8 mouse cellular contexts compared by ENCODE assay signal in genomic region chr3:102023829-102024228, GRCm38 (mm10). TPM values are rescaled to one million over a fixed set of nuclear protein-coding genes. Genes with fewer than 3 reads are reported as not detected.
DNase-seq lines count a peak whose midpoint lies in the region; ATAC-seq lines count a peak whose summit lies in the region.

No protein-coding gene starts in this region.

- H3K9me3 ChIP-seq in lung, embryonic 16.5 days (ENCODE audit: control insufficient read depth, low read length): no peaks in the 10 kb centered on the region
- H3K9me3 ChIP-seq in forebrain, embryonic 13.5 days (replicated peaks): no peaks in the 10 kb centered on the region
- no peaks in the 10 kb centered on the region for H3K9me3 ChIP-seq in liver, embryonic 12.5 days (replicated peaks)
- H3K9me3 ChIP-seq in stomach, embryonic 16.5 days (replicated peaks; ENCODE audit: control insufficient read depth, low read length): no peaks in the 10 kb centered on the region

- no peak for ATAC-seq in lung, embryonic 16.5 days (ENCODE audit: low read depth)
- no peak for ATAC-seq in forebrain, embryonic 13.5 days
- no peak for ATAC-seq in liver, embryonic 12.5 days
- ATAC-seq in stomach, embryonic 16.5 days (ENCODE audit: insufficient read depth, low FRiP score): no peak

- WGBS in lung, embryonic 16.5 days: 12% methylated on average over 5 of the region's 5 CpGs
- 2% methylated on average over 5 of the region's 5 CpGs for WGBS in forebrain, embryonic 13.5 days
- 14% methylated on average over 5 of the region's 5 CpGs for WGBS in liver, embryonic 12.5 days (ENCODE audit: insufficient replicate concordance)
- 15% methylated on average over 5 of the region's 5 CpGs for WGBS in stomach, embryonic 16.5 days

- DNase-seq in lung, adult 18-20 months: no peak
- no peak for DNase-seq in layer of hippocampus, adult 9-10 months (ENCODE audit: low spot score)
- DNase-seq in urinary bladder, postnatal 36 days (ENCODE audit: low spot score in 2 of 2): no peak
- DNase-seq in thymus, postnatal 4 days: no peak

- H3K4me3 ChIP-seq in lung, embryonic 16.5 days (ENCODE audit: low read length): peak overlapping the region; percentile 37
- peak overlapping the region; percentile 31 for H3K4me3 ChIP-seq in forebrain, embryonic 13.5 days
- H3K4me3 ChIP-seq in liver, embryonic 12.5 days: peak overlapping the region; percentile 34
- peak overlapping the region; percentile 33 for H3K4me3 ChIP-seq in stomach, embryonic 16.5 days (replicated peaks; ENCODE audit: low read length)

- H3K9ac ChIP-seq in lung, embryonic 16.5 days (ENCODE audit: low read length): peak overlapping the region; percentile 32; the same call in 1 of the 2 replicates
- peak overlapping the region; percentile 46 for H3K9ac ChIP-seq in forebrain, embryonic 13.5 days
- H3K9ac ChIP-seq in liver, embryonic 12.5 days: no peak overlapping the region
- H3K9ac ChIP-seq in stomach, embryonic 16.5 days (ENCODE audit: low read length): no peak overlapping the region

- H3K27me3 ChIP-seq in lung, embryonic 16.5 days (ENCODE audit: control insufficient read depth, insufficient read depth, low read depth, low read length): peaks cover 24% of the 10 kb centered on the region
- peaks cover 8% of the 10 kb centered on the region for H3K27me3 ChIP-seq in forebrain, embryonic 13.5 days
- H3K27me3 ChIP-seq in liver, embryonic 12.5 days (replicated peaks): peaks cover 50% of the 10 kb centered on the region
- peaks cover 5% of the 10 kb centered on the region for H3K27me3 ChIP-seq in stomach, embryonic 16.5 days (ENCODE audit: control insufficient read depth, insufficient read depth, low read length)

- no peaks in the 10 kb centered on the region for H3K36me3 ChIP-seq in lung, embryonic 16.5 days (ENCODE audit: control insufficient read depth, insufficient read depth, low read length)
- H3K36me3 ChIP-seq in forebrain, embryonic 13.5 days (ENCODE audit: poor library complexity, severe bottlenecking): no peaks in the 10 kb centered on the region
- no peaks in the 10 kb centered on the region for H3K36me3 ChIP-seq in liver, embryonic 12.5 days
- no peaks in the 10 kb centered on the region for H3K36me3 ChIP-seq in stomach, embryonic 16.5 days (ENCODE audit: control insufficient read depth, insufficient read depth, low read length)

- H3K4me1 ChIP-seq in lung, embryonic 16.5 days (replicated peaks; ENCODE audit: control insufficient read depth, insufficient read depth, low read length): peaks cover 13% of the 10 kb centered on the region
- peaks cover 42% of the 10 kb centered on the region for H3K4me1 ChIP-seq in forebrain, embryonic 13.5 days
- H3K4me1 ChIP-seq in liver, embryonic 12.5 days: peaks cover 10% of the 10 kb centered on the region
- H3K4me1 ChIP-seq in stomach, embryonic 16.5 days (ENCODE audit: control insufficient read depth, insufficient read depth, low read length): 0 out of 2 replicates have a peak, but pooled peaks cover 6% of the 10 kb centered on the region

- H3K4me2 ChIP-seq in lung, embryonic 16.5 days (ENCODE audit: low read depth, low read length): peak overlapping the region; percentile 61
- peak overlapping the region; percentile 61 for H3K4me2 ChIP-seq in forebrain, embryonic 13.5 days
- peak overlapping the region; percentile 65 for H3K4me2 ChIP-seq in liver, embryonic 12.5 days
- H3K4me2 ChIP-seq in stomach, embryonic 16.5 days (ENCODE audit: low read depth, low read length): peak overlapping the region; percentile 60

- no peak overlapping the region for H3K27ac ChIP-seq in lung, embryonic 16.5 days (ENCODE audit: low read length)
- peak overlapping the region; percentile 83 for H3K27ac ChIP-seq in forebrain, embryonic 13.5 days
- no peak overlapping the region for H3K27ac ChIP-seq in liver, embryonic 12.5 days
- H3K27ac ChIP-seq in stomach, embryonic 16.5 days (ENCODE audit: low read length): no peak overlapping the region

RNA-seq across cellular contexts. Expression of gene Nhlh2, which starts 14.0 kb away (rescaled TPM):
- polyA plus RNA-seq in lung, embryonic 16.5 days (2015; fragmentation: Nextera tagmentation; extraction: Ambion mirVana): not detected in 2 replicates
- 34.4 and 44.4 TPM in 2 replicates for polyA plus RNA-seq in forebrain, embryonic 13.5 days (2015; fragmentation: Nextera tagmentation; extraction: Ambion mirVana)
- polyA plus RNA-seq in liver, embryonic 12.5 days (2016; fragmentation: Nextera tagmentation; extraction: Ambion mirVana): not detected in 2 replicates
- polyA plus RNA-seq in stomach, embryonic 16.5 days (2015; fragmentation: Nextera tagmentation; extraction: Ambion mirVana): not detected in 2 replicates

Comparison
In these comparisons a context has a peak if more than half of its experiments do, and no peak if none do; other contexts are left out.
1. H3K9ac ChIP-seq: peak in lung, embryonic 16.5 days (single experiment) and forebrain, embryonic 13.5 days (single experiment); none in liver, embryonic 12.5 days (single experiment) and stomach, embryonic 16.5 days (single experiment).
2. RNA of gene Nhlh2, which starts 14.0 kb away (polyA plus RNA-seq): 34.4 to 44.4 TPM in forebrain, embryonic 13.5 days; not detected in lung, embryonic 16.5 days, not detected in liver, embryonic 12.5 days and not detected in stomach, embryonic 16.5 days; every median in the first group is over 10 times any median in the second.
3. Peak in every context shown above with its lines, with median percentiles within 50 percentile points of each other: H3K4me2 ChIP-seq and H3K4me3 ChIP-seq.